Mouse (Mus musculus) bone marrow macrophage, adult 2 months (primary cell): ENCODE results near the gene Chrm3.

ENCODE experiments used
- CTCF ChIP-seq: IDR thresholded peaks from 2 replicates; pipeline ENCODE4 v1.5.1; 2012; ENCODE audit warnings: low read depth, mild to moderate bottlenecking, low read length, moderate library complexity
- POLR2A ChIP-seq: IDR thresholded peaks from 2 replicates; pipeline ENCODE4 v1.6.1; 2012; ENCODE audit warnings: mild to moderate bottlenecking, low read depth, low read length, borderline replicate concordance

- TF ChIP-seq CTCF (no peak), POLR2A (no peak)
Measured at GRCm38 (mm10) chr13:10057644-10058198, 302.9 kb downstream of the Chrm3 start.
